Mouse (Mus musculus) neural tube, embryonic 15.5 days (tissue): ENCODE results near the gene Sdc4. TPM values are rescaled to one million over a fixed set of nuclear protein-coding genes. Genes with fewer than 3 reads are reported as not detected.
A peak's percentile ranks its signal among the peaks of the same experiment; 100 is the strongest.

Experiments used
- ATAC-seq: fragments of 200-750 bp; cut with Nextera tagmentation; 2 replicates; pipeline ENCODE4 v1.8.0; 2017; ENCODE audit warnings: mild to moderate bottlenecking, moderate TSS enrichment, moderate library complexity; ENCODE audit not compliant: low FRiP score
- H3K27ac ChIP-seq: fragments of 300-500 bp; sonication (generic); replicated peaks from 2 replicates; pipeline ENCODE4 v1.5.1; 2015; ENCODE audit warnings: mild to moderate bottlenecking, inconsistent platforms
- H3K27me3 ChIP-seq: fragments of 300-500 bp; sonication (generic); replicated peaks from 2 replicates; pipeline ENCODE4 v1.6.1; 2015; ENCODE audit warnings: inconsistent platforms
- H3K36me3 ChIP-seq: fragments of 300-500 bp; sonication (generic); 2 replicates; pipeline ENCODE4 v1.6.1; 2015; ENCODE audit warnings: inconsistent platforms
- H3K4me1 ChIP-seq: fragments of 300-500 bp; sonication (generic); 2 replicates; pipeline ENCODE4 v1.6.1; 2015; ENCODE audit warnings: inconsistent platforms
- H3K4me2 ChIP-seq: fragments of 300-500 bp; sonication (generic); 2 replicates; pipeline ENCODE4 v1.6.1; 2015; ENCODE audit warnings: inconsistent platforms, mild to moderate bottlenecking, moderate library complexity
- H3K4me3 ChIP-seq: fragments of 300-500 bp; sonication (generic); replicated peaks from 2 replicates; pipeline ENCODE4 v1.5.1; 2015; ENCODE audit warnings: mild to moderate bottlenecking, inconsistent platforms
- H3K9ac ChIP-seq: fragments of 300-500 bp; sonication (generic); replicated peaks from 2 replicates; pipeline ENCODE4 v1.6.1; 2015; ENCODE audit warnings: mild to moderate bottlenecking, inconsistent platforms
- H3K9me3 ChIP-seq: fragments of 300-500 bp; sonication (generic); replicated peaks from 2 replicates; pipeline ENCODE4 v1.6.1; 2016; ENCODE audit warnings: inconsistent platforms
- WGBS: fragments of 180-500 bp; shearing (Covaris S2); methylation state at CpG from one replicate; pipeline ENCODE4 v1.1.7; 2015; ENCODE audit warnings: mixed read lengths; 5-methylcytosine and 5-hydroxymethylcytosine counted together
- polyA plus RNA-seq: library from polyadenylated mRNA; unstranded; fragments of >200 nt; fragmentation: Nextera tagmentation; extraction: Ambion mirVana; gene quantifications from 2 replicates; pipeline ENCODE4 v1.2.1, GENCODE M21; 2015

Sdc4 gene
- polyA plus RNA-seq, 1 experiment from 2014 or later: 9.0 TPM

DNA sequence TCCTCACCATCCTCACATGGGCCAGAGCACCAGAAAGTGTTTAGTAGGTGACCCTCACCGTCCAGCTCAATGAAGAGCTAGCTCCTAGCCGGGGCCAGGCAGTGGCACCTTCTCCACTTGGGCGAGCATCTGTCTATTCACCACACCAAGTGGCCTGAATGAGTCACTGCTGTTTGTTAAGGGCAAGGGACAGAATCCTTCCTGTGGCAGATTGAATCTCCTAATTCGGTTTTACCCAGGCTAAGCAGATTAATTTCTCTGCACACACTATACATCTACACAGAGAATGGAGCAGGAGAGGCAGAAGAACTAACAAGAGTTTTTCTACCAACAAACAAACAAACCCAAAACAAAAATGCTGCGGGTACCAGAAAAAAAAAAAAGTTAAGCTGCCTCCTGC, 16.7 kb downstream of the Sdc4 start:
- H3K9ac ChIP-seq: no peak overlapping the region
- ATAC-seq: no peak
- no peaks in the 10 kb centered on the region for H3K36me3 ChIP-seq
- no peaks in the 10 kb centered on the region for H3K27me3 ChIP-seq
- H3K4me1 ChIP-seq: 0 out of 2 replicates have a peak, but pooled peaks cover 2% of the 10 kb centered on the region
- no peak overlapping the region for H3K4me3 ChIP-seq
- H3K27ac ChIP-seq: no peak overlapping the region
- no peak overlapping the region for H3K4me2 ChIP-seq
- WGBS: 91% methylated on average over 5 of the region's 5 CpGs
- no peaks in the 10 kb centered on the region for H3K9me3 ChIP-seq

DNA sequence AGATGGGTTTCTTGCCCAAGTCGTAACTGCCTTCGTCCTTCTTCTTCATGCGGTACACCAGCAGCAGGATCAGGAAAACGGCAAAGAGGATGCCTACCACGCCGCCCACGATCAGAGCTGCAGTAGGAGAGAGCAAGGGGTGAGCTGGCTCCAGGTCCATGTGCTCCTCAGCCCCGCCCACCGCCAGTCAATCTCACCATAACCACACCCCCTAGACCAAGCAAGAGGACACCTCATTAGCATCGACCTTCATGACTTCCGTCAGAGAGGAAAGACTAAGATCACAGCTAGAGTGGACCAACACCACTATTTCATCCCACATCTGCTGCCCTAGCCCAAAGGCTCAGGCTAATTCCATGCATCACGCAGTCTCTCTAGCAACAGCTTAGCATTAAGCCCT, 17.6 kb downstream of the Sdc4 start:
- no peak overlapping the region for H3K27ac ChIP-seq
- H3K4me2 ChIP-seq: no peak overlapping the region
- no peaks in the 10 kb centered on the region for H3K4me1 ChIP-seq
- no peak for ATAC-seq
- H3K4me3 ChIP-seq: no peak overlapping the region
- no peaks in the 10 kb centered on the region for H3K27me3 ChIP-seq
- H3K36me3 ChIP-seq: no peaks in the 10 kb centered on the region
- 28% methylated on average over 12 of the region's 12 CpGs for whole genome bisulfite sequencing
- H3K9me3 ChIP-seq: no peaks in the 10 kb centered on the region
- no peak overlapping the region for H3K9ac ChIP-seq

DNA sequence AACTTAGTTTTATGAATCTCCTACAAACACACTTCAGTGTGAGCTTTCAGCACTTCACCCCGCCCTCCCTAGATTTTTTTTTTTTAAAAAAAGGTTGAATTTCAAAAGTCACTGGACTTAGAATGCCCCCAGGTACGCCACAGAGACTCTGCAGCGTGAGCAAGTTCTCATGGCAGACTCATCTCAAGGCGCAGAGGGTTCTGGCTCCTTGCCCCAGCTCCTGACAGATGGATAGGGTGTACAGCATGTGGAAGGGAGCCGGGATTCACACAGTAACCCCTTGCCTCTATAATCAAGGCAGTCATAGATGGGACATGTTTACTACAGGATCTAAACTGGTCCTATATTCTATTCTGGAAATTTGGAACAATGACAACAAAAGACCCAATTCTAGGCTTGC, 18.3 kb downstream of the Sdc4 start:
- Histone ChIP-seq H3K4me3 (no peak overlapping the region), H3K36me3 (no peaks in the 10 kb centered on the region), H3K4me1 (no peaks in the 10 kb centered on the region), H3K9ac (no peak overlapping the region), H3K27ac (no peak overlapping the region), H3K27me3 (no peaks in the 10 kb centered on the region), H3K4me2 (no peak overlapping the region), H3K9me3 (no peaks in the 10 kb centered on the region)
- ATAC-seq: no peak
- WGBS: 86% methylated on average over 5 of the region's 5 CpGs

DNA sequence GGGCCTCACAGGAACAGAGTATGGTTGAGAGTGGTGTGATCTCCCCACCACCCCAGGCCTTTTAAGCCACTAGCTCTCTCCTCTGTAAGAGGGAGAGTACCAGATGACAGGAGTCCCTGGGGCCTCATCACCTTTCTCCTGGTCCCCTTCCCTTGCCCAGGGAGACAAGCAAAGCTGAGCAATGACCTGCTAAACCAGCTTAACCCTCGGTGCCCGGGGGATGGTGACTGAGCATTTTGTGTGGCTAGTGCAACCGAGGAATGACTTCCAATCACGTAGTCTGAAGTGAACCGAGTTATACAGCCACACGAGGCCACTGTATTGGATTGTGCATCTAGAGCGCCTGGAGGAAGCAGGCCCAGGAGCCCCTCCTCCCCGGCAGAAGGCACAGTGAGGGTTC, 19.3 kb downstream of the Sdc4 start:
- H3K4me1 ChIP-seq: no peaks in the 10 kb centered on the region
- WGBS: 86% methylated on average over 8 of the region's 8 CpGs
- ATAC-seq: no peak
- no peak overlapping the region for H3K4me2 ChIP-seq
- no peaks in the 10 kb centered on the region for H3K36me3 ChIP-seq
- no peak overlapping the region for H3K9ac ChIP-seq
- H3K27ac ChIP-seq: no peak overlapping the region
- no peaks in the 10 kb centered on the region for H3K9me3 ChIP-seq
- no peak overlapping the region for H3K4me3 ChIP-seq
- no peaks in the 10 kb centered on the region for H3K27me3 ChIP-seq

DNA sequence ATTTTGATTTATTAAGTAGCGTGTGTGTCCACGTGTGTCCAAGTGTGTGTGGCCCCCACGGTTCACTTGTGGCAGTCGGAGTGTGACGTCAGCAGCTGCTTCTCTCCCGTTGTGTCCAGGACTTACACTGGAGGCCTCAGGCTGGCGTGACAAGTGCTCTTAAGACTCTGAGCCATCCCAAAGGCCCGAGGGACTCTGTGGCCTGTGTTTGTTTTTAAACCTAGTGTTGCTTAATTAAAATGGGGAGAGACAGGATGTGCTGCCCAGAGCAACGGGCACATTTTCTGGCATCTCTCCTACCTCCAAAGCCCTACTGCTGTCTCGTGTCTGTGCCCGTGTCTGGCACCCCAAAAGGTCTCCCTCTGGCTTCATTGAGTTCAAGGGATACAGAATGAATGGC, 20.2 kb downstream of the Sdc4 start:
- Histone ChIP-seq H3K27me3 (no peaks in the 10 kb centered on the region), H3K4me2 (no peak overlapping the region), H3K9ac (no peak overlapping the region), H3K36me3 (no peaks in the 10 kb centered on the region), H3K4me1 (no peaks in the 10 kb centered on the region), H3K4me3 (no peak overlapping the region), H3K9me3 (no peaks in the 10 kb centered on the region), H3K27ac (no peak overlapping the region)
- 88% methylated on average over 11 of the region's 11 CpGs for WGBS
- no peak for ATAC-seq

DNA sequence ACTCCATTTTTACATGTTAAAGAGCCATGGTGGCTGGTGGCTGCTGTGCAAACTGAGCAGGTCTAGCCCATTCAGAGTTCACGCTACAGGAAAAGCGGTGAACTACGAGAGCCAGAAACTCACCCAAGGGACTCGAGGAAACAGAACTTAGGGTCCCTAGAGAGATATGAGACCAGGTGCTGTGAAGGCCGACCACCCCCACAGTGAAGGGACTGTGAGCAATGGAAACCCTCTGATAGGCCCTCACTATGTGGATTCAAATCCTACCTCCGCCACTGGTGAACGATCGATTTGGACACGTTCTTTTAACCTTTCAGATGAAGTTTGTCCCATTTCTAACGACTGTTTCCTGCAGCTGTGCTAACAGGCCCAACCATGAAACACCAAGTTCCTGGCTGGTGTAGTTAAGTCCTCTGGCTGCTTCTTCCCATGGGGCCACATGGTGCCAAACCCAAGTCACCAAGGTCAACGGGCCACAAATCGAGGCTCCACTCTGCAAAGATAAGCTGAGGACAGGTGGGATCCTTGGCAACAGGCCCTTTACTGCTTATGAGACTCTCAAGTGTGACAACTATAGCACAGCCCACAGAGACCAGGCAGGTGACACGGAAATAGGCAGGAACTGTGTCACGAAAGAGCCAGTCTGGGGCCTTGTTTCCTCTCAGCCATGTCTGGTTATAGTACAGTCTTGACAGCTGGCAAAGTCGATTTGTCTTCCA, 20.9 kb downstream of the Sdc4 start:
- no peak overlapping the region for H3K4me3 ChIP-seq
- no peak for ATAC-seq
- WGBS: 91% methylated on average over 15 of the region's 15 CpGs
- no peaks in the 10 kb centered on the region for H3K27me3 ChIP-seq
- no peak overlapping the region for H3K4me2 ChIP-seq
- H3K27ac ChIP-seq: no peak overlapping the region
- H3K36me3 ChIP-seq: no peaks in the 10 kb centered on the region
- no peaks in the 10 kb centered on the region for H3K9me3 ChIP-seq
- no peak overlapping the region for H3K9ac ChIP-seq
- no peaks in the 10 kb centered on the region for H3K4me1 ChIP-seq

DNA sequence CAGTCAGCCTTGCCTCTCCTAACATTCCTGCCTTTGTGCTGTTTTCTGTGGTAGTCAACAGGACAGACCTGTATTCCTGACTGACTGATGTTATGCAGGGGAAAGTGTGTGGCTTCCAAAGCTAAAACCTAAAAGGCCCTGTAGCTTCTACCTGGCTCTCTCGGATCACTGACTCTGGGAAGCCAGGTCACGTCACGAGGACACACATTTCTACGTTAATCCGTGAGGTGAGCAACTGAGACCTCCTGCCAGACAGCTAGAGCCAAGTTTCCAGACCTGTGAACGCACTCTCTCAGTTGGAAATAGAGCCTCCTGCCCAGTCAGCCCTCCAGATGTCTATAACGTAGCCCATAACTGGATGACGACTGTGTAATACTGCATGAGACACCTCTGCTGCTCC, 21.7 kb downstream of the Sdc4 start:
- no peak overlapping the region for H3K4me2 ChIP-seq
- no peaks in the 10 kb centered on the region for H3K4me1 ChIP-seq
- H3K9ac ChIP-seq: no peak overlapping the region
- no peak overlapping the region for H3K27ac ChIP-seq
- H3K27me3 ChIP-seq: no peaks in the 10 kb centered on the region
- no peak overlapping the region for H3K4me3 ChIP-seq
- H3K36me3 ChIP-seq: no peaks in the 10 kb centered on the region
- 94% methylated on average over 8 of the region's 8 CpGs for WGBS
- no peaks in the 10 kb centered on the region for H3K9me3 ChIP-seq
- no peak for ATAC-seq

DNA sequence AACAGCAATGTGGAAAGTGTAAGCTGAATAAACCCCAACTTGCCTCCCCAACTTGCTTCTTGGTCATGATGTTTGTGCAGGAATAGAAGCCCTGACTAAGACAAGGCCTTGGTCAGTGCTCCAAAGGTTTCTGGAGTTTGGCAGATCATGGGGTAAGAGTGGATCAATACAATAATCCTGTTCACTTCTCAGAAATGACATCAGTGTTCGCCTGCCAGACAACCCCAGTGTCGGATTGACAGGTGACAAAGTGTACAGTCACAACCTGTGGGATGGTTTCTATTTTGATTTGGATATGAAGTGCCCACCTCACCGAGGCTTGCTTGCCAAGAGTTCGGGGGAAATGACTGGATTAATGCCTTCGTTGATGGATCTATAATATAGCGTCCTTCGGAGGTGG, 22.4 kb downstream of the Sdc4 start:
- Histone ChIP-seq H3K27me3 (no peaks in the 10 kb centered on the region), H3K27ac (no peak overlapping the region), H3K4me3 (no peak overlapping the region), H3K4me2 (no peak overlapping the region), H3K9me3 (no peaks in the 10 kb centered on the region), H3K9ac (no peak overlapping the region), H3K4me1 (no peaks in the 10 kb centered on the region), H3K36me3 (no peaks in the 10 kb centered on the region)
- no peak for ATAC-seq
- WGBS: 88% methylated on average over 7 of the region's 7 CpGs

DNA sequence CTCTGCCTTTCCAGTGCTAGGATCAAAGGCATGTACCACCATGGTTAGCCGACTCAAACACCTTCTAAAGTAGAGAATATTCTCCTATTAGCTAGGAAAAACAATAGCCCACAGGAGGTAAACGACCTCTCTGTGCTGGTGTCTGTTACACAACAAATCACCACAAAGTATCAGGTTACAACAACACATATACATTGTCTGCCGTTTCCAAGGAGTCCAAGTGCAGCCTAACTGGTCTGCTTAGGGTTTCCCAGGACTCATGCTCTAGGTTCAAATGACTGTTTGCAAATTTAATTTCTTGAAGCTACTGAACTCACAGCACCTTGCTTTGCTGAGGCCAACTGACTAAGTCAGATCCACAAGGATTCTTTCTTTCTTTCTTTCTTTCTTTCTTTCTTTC, 24.2 kb downstream of the Sdc4 start:
- no peaks in the 10 kb centered on the region for H3K36me3 ChIP-seq
- H3K4me1 ChIP-seq: no peaks in the 10 kb centered on the region
- 2% methylated on average over 3 of the region's 3 CpGs for WGBS
- H3K9ac ChIP-seq: no peak overlapping the region
- no peak overlapping the region for H3K4me2 ChIP-seq
- H3K27me3 ChIP-seq: peaks cover under 1% of the 10 kb centered on the region; the same call in 1 of the 2 replicates
- ATAC-seq: no peak
- H3K4me3 ChIP-seq: no peak overlapping the region
- no peaks in the 10 kb centered on the region for H3K9me3 ChIP-seq
- H3K27ac ChIP-seq: no peak overlapping the region

DNA sequence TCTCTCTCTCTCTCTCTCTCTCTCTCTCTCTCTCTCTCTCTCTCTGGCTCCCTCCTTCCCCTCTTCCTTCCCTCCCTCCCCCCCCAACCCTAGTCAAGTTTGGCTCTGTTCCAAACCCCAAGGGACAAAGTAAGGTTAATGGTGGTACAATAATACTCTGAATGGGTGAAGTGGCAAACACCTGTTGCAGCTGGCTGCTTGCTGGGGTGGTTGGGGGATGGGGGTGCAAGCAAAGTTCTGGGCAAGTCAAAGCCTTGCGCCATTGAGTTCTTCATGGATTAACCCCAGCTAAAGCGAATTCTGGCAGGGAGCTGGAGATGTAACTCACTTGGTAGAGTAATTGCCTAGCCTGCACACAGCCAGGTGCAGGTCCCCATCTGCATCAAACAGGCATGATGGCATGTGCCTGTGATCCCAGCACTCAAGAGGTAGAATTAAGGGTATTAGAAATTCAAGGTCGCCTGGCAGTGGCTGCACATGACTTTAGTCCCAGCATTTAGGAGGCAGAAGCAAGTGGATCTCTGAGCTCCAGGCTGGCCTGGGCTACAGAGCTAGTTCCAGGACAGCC, 25.3 kb downstream of the Sdc4 start:
- WGBS: 35% methylated on average over 3 of the region's 3 CpGs
- Histone ChIP-seq H3K4me3 (no peak overlapping the region), H3K36me3 (no peaks in the 10 kb centered on the region), H3K9ac (no peak overlapping the region), H3K4me1 (peaks cover 3% of the 10 kb centered on the region; the same call in 1 of the 2 replicates), H3K27ac (no peak overlapping the region), H3K9me3 (no peaks in the 10 kb centered on the region), H3K27me3 (peaks cover 10% of the 10 kb centered on the region; the same call in 1 of the 2 replicates), H3K4me2 (no peak overlapping the region)
- no peak for ATAC-seq

DNA sequence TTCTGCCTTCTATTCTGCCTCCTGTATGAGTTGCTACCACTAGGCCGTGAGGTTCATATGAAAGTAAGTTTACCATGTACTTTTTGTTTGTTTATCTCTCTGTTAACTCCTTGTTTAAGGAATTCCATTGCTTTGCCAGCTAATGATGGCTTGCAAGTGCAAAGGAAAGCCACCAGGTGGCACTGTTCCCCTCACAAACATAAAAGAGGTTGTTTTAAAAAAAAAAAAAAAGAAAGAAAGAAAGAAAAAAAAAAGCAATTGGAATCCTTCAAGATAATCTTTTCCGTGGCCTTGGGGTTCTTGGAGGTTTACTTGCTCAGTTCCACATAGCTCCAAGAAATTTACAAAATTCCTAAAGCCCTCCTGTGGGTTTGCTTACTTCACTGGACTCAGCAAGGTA, 26.5 kb downstream of the Sdc4 start:
- Histone ChIP-seq H3K27me3 (peaks cover 10% of the 10 kb centered on the region; the same call in 1 of the 2 replicates), H3K4me2 (no peak overlapping the region), H3K36me3 (no peaks in the 10 kb centered on the region), H3K27ac (no peak overlapping the region), H3K4me1 (peaks cover 3% of the 10 kb centered on the region; the same call in 1 of the 2 replicates), H3K9me3 (no peaks in the 10 kb centered on the region), H3K9ac (no peak overlapping the region), H3K4me3 (no peak overlapping the region)
- no peak for ATAC-seq
- 3% methylated on average over 2 of the region's 2 CpGs for WGBS

DNA sequence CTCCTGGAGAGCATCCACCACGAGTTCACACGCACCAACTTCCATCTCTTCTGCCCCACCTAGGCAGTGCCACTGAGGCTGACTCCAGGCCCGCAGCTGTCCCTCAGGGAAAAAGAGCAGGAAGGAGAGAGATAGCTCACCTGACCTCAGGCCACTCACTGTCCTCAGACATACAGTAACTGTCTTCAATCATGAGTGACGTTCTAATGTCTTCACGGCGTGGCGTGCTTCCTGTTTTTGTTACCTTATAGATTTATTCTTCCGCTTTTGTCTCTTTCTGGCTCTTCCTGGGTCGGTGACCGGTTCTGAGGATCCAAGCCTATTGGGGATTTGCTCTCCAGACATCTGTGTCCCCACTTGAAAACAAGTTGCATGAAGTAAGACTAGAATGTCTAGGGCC, 29.1 kb downstream of the Sdc4 start:
- ATAC-seq: no peak
- Histone ChIP-seq H3K36me3 (no peaks in the 10 kb centered on the region), H3K4me3 (peak overlapping the region; percentile 23), H3K27me3 (peaks cover 21% of the 10 kb centered on the region), H3K9ac (no peak overlapping the region), H3K9me3 (no peaks in the 10 kb centered on the region), H3K4me2 (peak overlapping the region; percentile 49), H3K4me1 (peaks cover 3% of the 10 kb centered on the region; the same call in 1 of the 2 replicates), H3K27ac (no peak overlapping the region)
- 70% methylated on average over 10 of the region's 10 CpGs for WGBS
